Mouse (Mus musculus) hindbrain, embryonic 11.5 days (tissue): ENCODE results near the gene Iqsec1. TPM values are rescaled to one million over a fixed set of nuclear protein-coding genes. Genes with fewer than 3 reads are reported as not detected.

Source experiments
- ATAC-seq: fragments of 200-750 bp; cut with Nextera tagmentation; 2 replicates; pipeline ENCODE4 v1.8.0; 2017; ENCODE audit warnings: mild to moderate bottlenecking, moderate TSS enrichment, moderate library complexity; ENCODE audit not compliant: low FRiP score
- DNase-seq: peaks from one replicate; pipeline ENCODE4 v3.0.0-alpha.2; 2015; ENCODE audit warnings: low spot score
- H3K27ac ChIP-seq: fragments of 300-500 bp; sonication (generic); 2 replicates; pipeline ENCODE4 v1.5.1; 2014; ENCODE audit warnings: mild to moderate bottlenecking, low read depth, low read length
- H3K27me3 ChIP-seq: fragments of 300-500 bp; sonication (generic); 2 replicates; pipeline ENCODE4 v1.6.1; 2014; ENCODE audit warnings: mild to moderate bottlenecking, low read length, moderate library complexity, mixed read lengths; ENCODE audit not compliant: control insufficient read depth, insufficient read depth
- H3K36me3 ChIP-seq: fragments of 300-500 bp; sonication (generic); 2 replicates; pipeline ENCODE4 v1.6.1; 2014; ENCODE audit warnings: mild to moderate bottlenecking, low read length, moderate library complexity, mixed read lengths; ENCODE audit not compliant: control insufficient read depth, insufficient read depth
- H3K4me1 ChIP-seq: fragments of 300-500 bp; sonication (generic); replicated peaks from 2 replicates; pipeline ENCODE4 v1.6.1; 2014; ENCODE audit warnings: low read length, mixed read lengths; ENCODE audit not compliant: control insufficient read depth, insufficient read depth
- H3K4me2 ChIP-seq: fragments of 300-500 bp; sonication (generic); replicated peaks from 2 replicates; pipeline ENCODE4 v1.6.1; 2014; ENCODE audit warnings: mild to moderate bottlenecking, low read depth, low read length
- H3K4me3 ChIP-seq: fragments of 300-500 bp; sonication (generic); 2 replicates; pipeline ENCODE4 v1.5.1; 2014; ENCODE audit warnings: low read depth, low read length
- H3K9ac ChIP-seq: fragments of 300-500 bp; sonication (generic); 2 replicates; pipeline ENCODE4 v1.6.1; 2014; ENCODE audit warnings: low read depth, low read length
- H3K9me3 ChIP-seq: fragments of 300-500 bp; sonication (generic); 2 replicates; pipeline ENCODE4 v1.6.1; 2016; ENCODE audit warnings: low read length; ENCODE audit not compliant: control insufficient read depth
- WGBS: fragments of 180-500 bp; shearing (Covaris S2); extraction: QIAGEN DNeasy Blood & Tissue Kit; methylation state at CpG from one replicate; pipeline ENCODE4 v1.1.7; 2014; 5-methylcytosine and 5-hydroxymethylcytosine counted together
- polyA plus RNA-seq: library from polyadenylated mRNA; unstranded; fragments of >200 nt; fragmentation: Nextera tagmentation; extraction: Ambion mirVana; gene quantifications from 2 replicates; pipeline ENCODE4 v1.2.1, GENCODE M21; 2014

Iqsec1 gene
- polyA plus RNA-seq, 1 experiment from 2014 or later, result 22.4 TPM

- no peak overlapping the region for H3K4me3 ChIP-seq
- no peaks in the 10 kb centered on the region for H3K9me3 ChIP-seq
- no peaks in the 10 kb centered on the region for H3K36me3 ChIP-seq
- H3K4me2 ChIP-seq, result no peak overlapping the region
- no peak overlapping the region for H3K27ac ChIP-seq
- WGBS, result 74% methylated on average over 5 of the region's 5 CpGs
- no peaks in the 10 kb centered on the region for H3K27me3 ChIP-seq
- H3K4me1 ChIP-seq, result 0 out of 2 replicates have a peak, but pooled peaks cover 4% of the 10 kb centered on the region
- ATAC-seq (no peak), DNase-seq (no peak)
- H3K9ac ChIP-seq, result no peak overlapping the region
Observed at GRCm38 (mm10) chr6:90789520-90789919, 199.0 kb downstream of the Iqsec1 start.

DNA sequence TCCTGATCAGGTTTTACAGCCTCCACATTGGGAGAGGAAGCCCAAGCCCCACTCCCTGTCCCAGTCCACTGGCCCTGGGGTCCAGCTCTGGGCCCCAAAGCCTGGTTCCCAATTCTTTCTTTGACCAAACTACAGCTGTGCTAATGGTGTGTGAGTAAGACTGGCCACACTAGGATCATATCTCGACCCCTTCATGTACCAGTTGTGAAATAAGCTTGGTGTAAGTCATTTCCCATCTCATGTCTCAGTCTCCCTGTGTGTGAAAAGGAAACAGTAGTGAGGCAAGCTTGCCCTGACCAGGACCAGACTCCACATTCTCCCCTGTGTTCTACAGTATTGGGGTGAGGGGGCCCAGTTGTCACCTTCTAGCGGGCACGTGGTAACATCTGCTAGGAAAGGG lies 200.9 kb downstream of the Iqsec1 start:
- H3K4me2 ChIP-seq, result no peak overlapping the region
- H3K9ac ChIP-seq, result no peak overlapping the region
- no peak for DNase-seq
- ATAC-seq, result no peak
- no peak overlapping the region for H3K27ac ChIP-seq
- peaks cover 11% of the 10 kb centered on the region for H3K4me1 ChIP-seq
- H3K36me3 ChIP-seq, result no peaks in the 10 kb centered on the region
- H3K9me3 ChIP-seq, result no peaks in the 10 kb centered on the region
- H3K27me3 ChIP-seq, result no peaks in the 10 kb centered on the region
- WGBS, result 94% methylated on average over 3 of the region's 3 CpGs
- no peak overlapping the region for H3K4me3 ChIP-seq

DNA sequence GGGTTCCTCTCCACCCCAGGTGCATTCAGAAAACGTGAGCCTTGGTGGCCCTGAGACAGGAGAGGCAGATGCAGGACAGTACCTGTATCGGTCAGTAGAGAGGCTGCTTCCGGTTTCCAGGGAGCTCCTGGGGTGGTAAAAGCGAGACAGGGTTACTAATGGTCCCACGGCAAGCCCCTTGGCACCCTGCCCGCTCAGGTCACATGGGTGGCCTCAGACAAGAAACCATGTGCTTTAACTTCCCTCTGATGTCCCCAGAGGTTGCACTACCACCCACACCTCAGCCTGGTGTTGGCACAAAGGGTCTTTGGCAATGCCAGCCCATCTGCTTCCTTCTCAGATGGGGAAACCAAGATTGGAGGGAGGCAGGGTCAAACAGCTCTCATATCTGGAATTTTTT lies 201.4 kb downstream of the Iqsec1 start:
- no peak overlapping the region for H3K4me3 ChIP-seq
- no peaks in the 10 kb centered on the region for H3K36me3 ChIP-seq
- 52% methylated on average over 6 of the region's 6 CpGs for WGBS
- H3K27ac ChIP-seq, result peak overlapping the region; percentile 21; the same call in 1 of the 2 replicates
- H3K4me1 ChIP-seq, result peaks cover 13% of the 10 kb centered on the region
- DNase-seq, result no peak
- no peaks in the 10 kb centered on the region for H3K9me3 ChIP-seq
- ATAC-seq, result no peak
- H3K27me3 ChIP-seq, result no peaks in the 10 kb centered on the region
- no peak overlapping the region for H3K4me2 ChIP-seq
- no peak overlapping the region for H3K9ac ChIP-seq

- peaks cover 13% of the 10 kb centered on the region for H3K4me1 ChIP-seq
- H3K4me3 ChIP-seq, result no peak overlapping the region
Observed at GRCm38 (mm10) chr6:90786589-90786988, 201.9 kb downstream of the Iqsec1 start.

DNA sequence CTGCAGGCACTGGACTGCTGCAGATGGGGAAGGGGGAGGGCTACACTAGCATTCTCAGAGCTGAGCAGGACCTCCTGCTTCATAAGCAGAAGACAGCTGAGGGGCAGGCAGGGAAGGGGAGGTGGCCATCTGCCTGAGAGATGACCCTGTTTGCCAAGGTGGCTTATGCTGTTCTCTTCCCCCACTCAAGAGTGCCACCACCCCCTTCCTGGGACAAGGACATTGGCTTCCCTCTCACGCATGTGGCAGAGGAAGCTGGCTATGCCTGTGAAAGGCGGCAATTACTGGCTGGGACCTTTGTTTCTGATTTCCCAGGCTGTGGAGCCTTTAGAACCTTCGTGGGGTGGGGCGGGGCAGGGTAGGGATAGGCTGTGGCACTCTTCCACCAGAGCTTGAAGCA lies 204.5 kb downstream of the Iqsec1 start:
- Histone ChIP-seq H3K4me1 (peaks cover 19% of the 10 kb centered on the region), H3K4me3 (no peak overlapping the region), H3K27ac (peak overlapping the region; percentile 99), H3K27me3 (no peaks in the 10 kb centered on the region), H3K4me2 (no peak overlapping the region), H3K36me3 (no peaks in the 10 kb centered on the region), H3K9ac (peak overlapping the region; percentile 44; the same call in 1 of the 2 replicates), H3K9me3 (no peaks in the 10 kb centered on the region)
- ATAC-seq, result no peak
- WGBS, result 50% methylated on average over 4 of the region's 4 CpGs
- no peak for DNase-seq

More at GRCm38 (mm10) chr6:90786589-90786988, 201.9 kb downstream of the Iqsec1 start:
- peak; percentile 60 for DNase-seq
- Histone ChIP-seq H3K27me3 (no peaks in the 10 kb centered on the region), H3K27ac (peak overlapping the region; percentile 21; the same call in 1 of the 2 replicates), H3K9ac (no peak overlapping the region), H3K4me2 (no peak overlapping the region), H3K9me3 (no peaks in the 10 kb centered on the region), H3K36me3 (no peaks in the 10 kb centered on the region)
- ATAC-seq, result no peak
- WGBS, result 17% methylated on average over 3 of the region's 3 CpGs

DNA sequence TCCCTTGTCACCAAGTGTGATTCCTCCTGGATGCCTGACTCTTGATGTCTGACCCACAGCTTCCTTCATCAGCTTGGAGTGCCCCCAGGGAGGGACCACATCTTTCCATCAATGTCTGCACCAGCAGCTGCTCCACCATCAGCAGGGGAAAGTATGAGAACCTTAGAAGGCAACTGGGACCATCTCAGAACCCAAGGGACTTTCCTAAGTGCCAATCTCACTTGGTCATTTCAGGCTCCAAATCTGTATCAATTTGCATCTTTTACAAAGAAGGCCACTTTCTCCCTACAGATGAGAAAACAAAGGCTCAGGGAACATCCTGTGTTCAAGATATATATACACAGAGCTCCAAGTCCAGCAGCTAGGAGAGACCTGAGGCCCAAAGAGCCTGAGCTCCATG lies 205.3 kb downstream of the Iqsec1 start:
- ATAC-seq (no peak), DNase-seq (no peak)
- no peak overlapping the region for H3K4me3 ChIP-seq
- H3K36me3 ChIP-seq, result no peaks in the 10 kb centered on the region
- H3K4me1 ChIP-seq, result peaks cover 20% of the 10 kb centered on the region
- peak overlapping the region; percentile 99 for H3K27ac ChIP-seq
- no peaks in the 10 kb centered on the region for H3K9me3 ChIP-seq
- H3K4me2 ChIP-seq, result no peak overlapping the region
- H3K9ac ChIP-seq, result 0 out of 2 replicates have a peak overlapping the region, but pooled peaks have one; percentile 12
- H3K27me3 ChIP-seq, result no peaks in the 10 kb centered on the region

- ATAC-seq, result peak; percentile 88
- Histone ChIP-seq H3K4me3 (peak overlapping the region; percentile 38), H3K27me3 (no peaks in the 10 kb centered on the region), H3K4me1 (peaks cover 20% of the 10 kb centered on the region), H3K27ac (peak overlapping the region; percentile 99), H3K36me3 (no peaks in the 10 kb centered on the region), H3K4me2 (peak overlapping the region; percentile 64), H3K9me3 (no peaks in the 10 kb centered on the region), H3K9ac (peak overlapping the region; percentile 81)
- peak; percentile 85 for DNase-seq
- WGBS, result 17% methylated on average over 19 of the region's 19 CpGs
Observed at GRCm38 (mm10) chr6:90781921-90782770, 206.3 kb downstream of the Iqsec1 start.

GRCm38 (mm10) chr6:90780532-90780931 lies 208.0 kb downstream of the Iqsec1 start:
- H3K36me3 ChIP-seq, result no peaks in the 10 kb centered on the region
- peaks cover 16% of the 10 kb centered on the region for H3K4me1 ChIP-seq
- H3K27me3 ChIP-seq, result no peaks in the 10 kb centered on the region
- H3K9ac ChIP-seq, result 0 out of 2 replicates have a peak overlapping the region, but pooled peaks have one; percentile 81
- no peak for DNase-seq
- peak overlapping the region; percentile 64 for H3K4me2 ChIP-seq
- peak overlapping the region; percentile 38 for H3K4me3 ChIP-seq
- no peak for ATAC-seq
- WGBS, result 54% methylated on average over 2 of the region's 2 CpGs
- no peaks in the 10 kb centered on the region for H3K9me3 ChIP-seq
- no peak overlapping the region for H3K27ac ChIP-seq

DNA sequence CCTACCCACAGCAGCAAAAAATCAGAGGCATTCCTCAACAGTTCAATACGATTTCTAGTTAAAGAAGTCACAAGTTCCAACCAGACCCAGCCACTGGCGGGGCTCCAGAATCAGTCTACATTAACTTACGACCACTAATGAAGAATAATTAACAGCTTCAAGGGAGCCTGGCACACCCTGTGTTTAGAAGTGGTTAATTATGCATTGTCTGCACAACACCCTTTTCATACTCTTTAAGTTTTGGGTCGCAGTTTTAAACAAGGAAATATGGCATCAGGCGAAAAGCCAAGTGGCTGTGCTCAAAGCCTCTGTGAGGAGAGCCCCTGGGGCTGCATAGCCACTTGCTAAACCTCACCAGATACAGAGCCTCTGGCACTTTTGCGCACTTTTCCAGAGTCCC lies 209.6 kb downstream of the Iqsec1 start:
- H3K9ac ChIP-seq, result no peak overlapping the region
- no peak overlapping the region for H3K27ac ChIP-seq
- H3K27me3 ChIP-seq, result no peaks in the 10 kb centered on the region
- H3K9me3 ChIP-seq, result no peaks in the 10 kb centered on the region
- DNase-seq (no peak), ATAC-seq (no peak)
- H3K4me1 ChIP-seq, result peaks cover 15% of the 10 kb centered on the region
- no peaks in the 10 kb centered on the region for H3K36me3 ChIP-seq
- no peak overlapping the region for H3K4me2 ChIP-seq
- no peak overlapping the region for H3K4me3 ChIP-seq
- WGBS, result 83% methylated on average over 6 of the region's 6 CpGs
